Mouse (Mus musculus): ENCODE data around the gene Kat2a.

- no peak for TF ChIP-seq POLR2A (IDR thresholded peaks at IDR 0.05; ENCODE audit: insufficient read length, low read depth)
- no peak for TF ChIP-seq MYOD1 (IDR thresholded peaks at IDR 0.05; ENCODE audit: control insufficient read depth in 1 of 3, insufficient read length in 2 of 3, low read depth in 2 of 3)
- no peak for TF ChIP-seq USF1 (IDR thresholded peaks at IDR 0.05; ENCODE audit: low read depth)
- no peak for TF ChIP-seq MAX (IDR thresholded peaks at IDR 0.05; ENCODE audit: low read depth)
- TF ChIP-seq POLR2AphosphoS2 (IDR thresholded peaks at IDR 0.05; ENCODE audit: insufficient read length, low read depth) = no peak
- no peak for TF ChIP-seq E2F4 (IDR thresholded peaks at IDR 0.05; ENCODE audit: insufficient read depth)
- no peak for TF ChIP-seq TCF3 (IDR thresholded peaks at IDR 0.05; ENCODE audit: insufficient read length, low read depth)
- no peak for TF ChIP-seq SRF (IDR thresholded peaks at IDR 0.05; ENCODE audit: control insufficient read depth, insufficient read length, low read depth)
- no peak for TF ChIP-seq MYOG (IDR thresholded peaks at IDR 0.05; ENCODE audit: control insufficient read depth in 1 of 3, insufficient read depth in 1 of 3, insufficient read length in 2 of 3, low read depth in 2 of 3)
- no peak for TF ChIP-seq TCF12 (IDR thresholded peaks at IDR 0.05; ENCODE audit: insufficient read depth, poor library complexity, severe bottlenecking)
- TF ChIP-seq CEBPB (IDR thresholded peaks at IDR 0.05; ENCODE audit: insufficient read depth, poor library complexity, severe bottlenecking) = no peak
These were observed 42.4 kb upstream of the Kat2a start for GRCm38 (mm10) chr11:100754693-100755057.

Measured in myocyte (in vitro differentiated cells).